Mouse (Mus musculus): Measurements from ENCODE around the gene Klhl24. TPM values are rescaled to one million over a fixed set of nuclear protein-coding genes. Genes with fewer than 3 reads are reported as not detected.

Gene Klhl24
- polyA plus RNA-seq, 1 experiment = 19.8 TPM

DNA sequence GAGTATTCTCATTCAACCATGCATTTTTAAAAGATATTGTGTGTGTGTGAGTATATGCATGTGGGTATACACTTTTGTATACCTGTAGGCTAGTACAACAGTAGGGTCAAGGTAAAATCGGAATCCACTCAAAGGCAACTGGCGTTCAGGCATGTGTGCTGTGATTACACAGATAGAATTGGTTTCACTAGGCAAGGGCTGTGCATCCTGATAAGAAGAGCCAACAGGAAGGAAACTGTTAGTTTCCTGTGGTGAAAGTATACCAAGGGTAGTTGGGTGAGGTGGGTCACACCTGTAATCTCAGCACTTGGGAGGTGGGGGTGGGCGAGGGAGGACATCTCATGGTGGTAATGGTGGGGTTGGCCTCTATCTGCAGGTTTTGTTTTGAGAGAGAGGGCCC lies 47.2 kb downstream of the Klhl24 start:
- no peak for DNase-seq (ENCODE audit: low read depth)

DNA sequence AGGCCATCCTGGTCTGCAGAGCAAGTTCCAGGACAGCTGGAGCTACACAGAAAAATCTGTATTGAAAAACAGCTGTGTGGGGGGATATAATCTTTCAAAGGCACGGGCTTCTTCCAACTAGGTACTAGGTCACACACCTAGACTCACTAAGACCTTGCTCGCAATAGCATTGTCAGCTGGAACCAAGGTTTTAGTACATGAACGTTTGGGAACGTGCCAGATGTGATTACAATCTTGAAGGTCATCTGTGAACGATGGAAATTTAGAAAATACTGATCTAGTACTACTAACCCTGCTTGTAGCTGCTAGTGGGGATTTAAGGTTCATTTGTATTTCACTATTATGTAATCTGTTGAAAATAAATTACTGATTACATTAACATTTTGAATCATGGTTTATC lies 54.6 kb downstream of the Klhl24 start:
- no peak for DNase-seq (ENCODE audit: low read depth)

DNA sequence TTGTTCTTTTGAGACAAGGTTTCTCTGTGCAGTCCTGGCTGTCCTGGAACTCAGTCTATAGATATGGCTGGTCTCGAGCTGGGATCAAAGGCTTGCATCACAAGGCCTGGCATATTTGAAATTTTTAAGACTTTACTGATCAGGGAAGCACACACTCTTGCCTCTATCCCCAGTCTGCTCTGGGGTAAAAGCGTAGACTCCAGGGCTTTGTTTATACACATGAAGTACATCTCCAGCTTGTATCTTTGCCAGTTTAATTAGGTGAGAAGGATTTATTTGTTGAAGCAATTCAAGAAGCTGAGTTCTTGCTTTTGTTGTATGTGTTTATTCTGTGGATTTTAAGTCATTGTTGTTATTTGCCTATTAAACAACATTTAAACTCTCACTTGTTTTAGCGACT lies 56.4 kb downstream of the Klhl24 start:
- no peak for DNase-seq (ENCODE audit: low read depth)

DNA sequence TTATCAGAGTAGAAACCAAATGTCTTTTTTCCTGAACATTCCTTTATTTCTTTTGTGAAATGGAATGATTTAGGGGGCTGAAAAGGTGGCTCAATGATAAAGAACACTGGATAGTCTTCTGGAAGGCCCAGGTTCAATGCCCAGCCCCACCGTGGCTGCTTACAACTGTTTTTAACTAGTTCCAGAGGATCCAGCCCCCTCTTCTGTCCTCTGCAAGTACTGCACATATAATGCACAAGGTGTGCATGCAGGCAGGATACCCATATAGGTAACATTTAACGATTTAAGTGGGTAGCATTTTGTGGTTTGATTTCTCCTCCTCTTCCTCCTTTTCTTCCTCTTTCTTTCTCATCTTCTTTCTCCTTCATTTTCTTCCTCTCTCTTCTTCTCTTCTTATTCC lies 62.8 kb downstream of the Klhl24 start:
- DNase-seq (ENCODE audit: low read depth) = no peak

DNA sequence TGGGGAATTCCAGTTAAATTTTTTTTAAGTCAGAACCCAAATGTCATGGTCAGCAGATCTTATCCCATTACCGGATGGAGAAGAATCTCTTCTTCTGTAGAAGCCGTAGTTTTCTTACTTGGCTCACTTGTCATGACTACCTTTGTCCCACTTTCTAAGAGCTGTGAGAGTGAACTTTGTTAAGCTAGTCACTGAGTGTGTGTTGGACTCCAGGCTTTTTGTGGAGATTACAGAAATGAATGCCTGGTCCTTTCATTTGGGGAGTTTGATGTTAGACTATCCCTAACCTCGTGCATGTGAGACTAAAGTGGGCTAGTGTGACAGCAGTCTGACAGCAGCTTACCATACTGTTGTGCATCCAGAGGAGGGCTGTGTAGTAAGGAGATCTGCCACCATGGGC lies 71.7 kb downstream of the Klhl24 start:
- DNase-seq (ENCODE audit: low read depth) = no peak

DNA sequence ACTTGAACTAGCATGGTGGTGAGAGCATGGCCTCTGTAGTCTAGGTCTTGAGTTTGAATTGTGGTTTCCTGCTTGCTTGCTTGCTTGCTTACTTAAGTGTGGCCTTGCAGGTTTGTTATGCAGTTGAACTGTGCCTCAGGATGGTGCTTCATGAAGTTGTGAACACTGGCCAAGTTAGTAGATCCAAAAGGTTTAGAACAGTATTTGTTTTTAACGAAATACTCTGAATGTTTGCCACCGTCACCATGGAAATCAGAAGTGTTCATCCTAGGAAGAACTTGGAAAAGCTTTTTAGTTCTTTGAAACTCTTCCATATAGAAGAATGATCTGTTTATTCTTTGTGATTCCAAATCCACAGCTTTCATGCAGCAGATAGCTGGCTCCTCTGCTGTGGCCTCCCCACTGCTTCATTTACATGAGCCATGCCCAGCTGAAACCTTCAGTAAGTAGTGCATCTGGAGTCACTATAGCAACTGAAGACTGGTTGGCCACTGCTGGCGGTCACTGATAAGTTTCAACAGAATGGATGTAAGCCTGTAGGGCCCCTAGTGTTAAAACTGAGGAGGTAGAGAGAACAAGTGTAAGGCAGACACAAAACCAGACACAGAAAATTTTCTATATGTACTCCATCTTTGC lies 72.2 kb downstream of the Klhl24 start:
- DNase-seq (ENCODE audit: low read depth) = no peak

Other genes with a start within 250 kb of the Klhl24 start
- gene Klhl6, start 114.5 kb upstream of the Klhl24 start, polyA plus RNA-seq (2012; rRNA removed) = 2.2 and 3.1 TPM in 2 replicates
- gene Yeats2, start 43.5 kb downstream of the Klhl24 start, polyA plus RNA-seq (2012; rRNA removed) = 31.4 and 35.5 TPM in 2 replicates
- gene Map6d1, start 143.8 kb downstream of the Klhl24 start, polyA plus RNA-seq (2012; rRNA removed) = 0.07 and 0.18 TPM in 2 replicates
- gene Parl, start 204.8 kb downstream of the Klhl24 start, polyA plus RNA-seq (2012; rRNA removed) = 35.3 and 42.1 TPM in 2 replicates
- 1.1 and 1.6 TPM in 2 replicates for gene Cyp2ab1, start 227.9 kb downstream of the Klhl24 start, polyA plus RNA-seq (2012; rRNA removed)